Mouse (Mus musculus) stomach, postnatal 0 days (tissue): ENCODE results near the gene Dohh.

Source experiments
- CTCF ChIP-seq: IDR thresholded peaks from 2 replicates; pipeline ENCODE4 v1.5.1; 2016; ENCODE audit warnings: antibody characterized with exemption, low read depth, mild to moderate bottlenecking, moderate library complexity
- EP300 ChIP-seq: optimal IDR thresholded peaks from 2 replicates; pipeline ENCODE3; 2016; ENCODE audit warnings: antibody characterized with exemption

DNA sequence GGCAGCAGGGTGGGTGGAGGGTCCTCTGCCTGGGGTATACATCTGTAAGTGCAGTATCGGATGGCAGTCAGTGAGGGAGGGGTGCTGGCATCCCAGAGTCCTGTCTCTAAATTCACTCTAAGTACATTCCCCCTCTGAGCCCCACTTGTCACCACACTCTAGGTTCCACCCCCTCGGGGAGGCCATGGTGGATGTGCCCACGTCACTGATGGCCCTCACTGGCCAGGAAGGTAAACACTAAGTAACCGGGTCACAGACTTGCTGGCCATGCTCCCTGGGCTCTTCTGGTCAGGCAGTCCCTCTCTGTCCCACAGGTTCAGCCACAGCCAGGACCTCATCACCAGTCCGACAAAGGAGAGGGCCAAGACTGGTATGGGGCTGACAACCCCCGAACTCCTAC, 38.0 kb downstream of the Dohh start:
- TF ChIP-seq CTCF (no peak), EP300 (no peak)
